Mouse (Mus musculus) CD4-positive, CD25-positive, alpha-beta regulatory T cell, adult 4 months (primary cell): ENCODE results near the gene Syde1. TPM values are rescaled to one million over a fixed set of nuclear protein-coding genes. Genes with fewer than 3 reads are reported as not detected.
"Not testable (repeated sequence)": the region's sequence is repeated elsewhere in the genome, so short reads cannot be mapped to it uniquely, and the experiment has no call there.

Source experiments
- ATAC-seq: one replicate; pipeline ENCODE4 v1.8.0; 2017
- polyA plus RNA-seq, 2 experiments: library from polyadenylated mRNA; unstranded; fragments of 100-300 nt; shearing (Covaris generic); gene quantifications; one replicate each; pipeline ENCODE4 v1.2.1; 2017

Syde1 gene
- 1 to 10 TPM; 1.9 to 2.7 TPM for polyA plus RNA-seq

- peak; percentile 52 for ATAC-seq
These were observed at the start of gene Syde1 for GRCm38 (mm10) chr10:78591406-78592328. Gene Syde1, minus strand, starts transcription at chr10:78591964.

GRCm38 (mm10) chr10:78632311-78632710 is 40.5 kb upstream of the Syde1 start:
- no peak for ATAC-seq

GRCm38 (mm10) chr10:78630194-78630593 is 38.4 kb upstream of the Syde1 start:
- ATAC-seq, result no peak

GRCm38 (mm10) chr10:78623143-78623542 is 31.4 kb upstream of the Syde1 start:
- ATAC-seq, result not testable (repeated sequence)

GRCm38 (mm10) chr10:78617974-78618373 is 26.2 kb upstream of the Syde1 start, which contains the start of gene Olfr1357:
Gene Olfr1357, minus strand, starts transcription at chr10:78618074.
- ATAC-seq, result no peak

- ATAC-seq, result no peak
These were observed 15.8 kb upstream of the Syde1 start for GRCm38 (mm10) chr10:78607602-78608001.

- ATAC-seq, result peak; percentile 93
These were observed 13.3 kb upstream of the Syde1 start for GRCm38 (mm10) chr10:78605080-78605479.

- no peak for ATAC-seq
These were observed 8.1 kb upstream of the Syde1 start for GRCm38 (mm10) chr10:78599865-78600264.

- peak; percentile 83 for ATAC-seq
These were observed 2.8 kb upstream of the Syde1 start for GRCm38 (mm10) chr10:78594566-78594965.

GRCm38 (mm10) chr10:78594157-78594556 is 2.4 kb upstream of the Syde1 start:
- ATAC-seq, result peak; percentile 38

GRCm38 (mm10) chr10:78593736-78594135 is 2.0 kb upstream of the Syde1 start:
- no peak for ATAC-seq

GRCm38 (mm10) chr10:78592856-78593379 is 1.2 kb upstream of the Syde1 start:
- no peak for ATAC-seq

- ATAC-seq, result no peak
These were observed 1.0 kb downstream of the Syde1 start for GRCm38 (mm10) chr10:78590744-78591143.

GRCm38 (mm10) chr10:78589901-78590300 is 1.9 kb downstream of the Syde1 start:
- ATAC-seq, result no peak

GRCm38 (mm10) chr10:78589291-78589690 is 2.5 kb downstream of the Syde1 start:
- no peak for ATAC-seq

- ATAC-seq, result no peak
These were observed 5.7 kb downstream of the Syde1 start for GRCm38 (mm10) chr10:78586026-78586425.

GRCm38 (mm10) chr10:78585606-78586005 is 6.2 kb downstream of the Syde1 start:
- ATAC-seq, result no peak

- ATAC-seq, result no peak
These were observed 6.8 kb downstream of the Syde1 start for GRCm38 (mm10) chr10:78584996-78585395.

- no peak for ATAC-seq
These were observed 7.8 kb downstream of the Syde1 start for GRCm38 (mm10) chr10:78583939-78584338.

- no peak for ATAC-seq
These were observed 8.4 kb downstream of the Syde1 start for GRCm38 (mm10) chr10:78583347-78583746.

- ATAC-seq, result no peak
These were observed 10.6 kb downstream of the Syde1 start for GRCm38 (mm10) chr10:78581121-78581520.

- no peak for ATAC-seq
These were observed 13.6 kb downstream of the Syde1 start for GRCm38 (mm10) chr10:78578204-78578603.

GRCm38 (mm10) chr10:78576435-78577184 is 15.2 kb downstream of the Syde1 start:
- ATAC-seq, result no peak
